Mouse (Mus musculus) midbrain, embryonic 12.5 days (tissue): ENCODE results near the gene Prkcb. TPM values are rescaled to one million over a fixed set of nuclear protein-coding genes. Genes with fewer than 3 reads are reported as not detected.

Source experiments
- ATAC-seq: fragments of 200-750 bp; cut with Nextera tagmentation; 2 replicates; pipeline ENCODE4 v1.8.0; 2017; ENCODE audit warnings: low read depth, moderate TSS enrichment, moderate library complexity; ENCODE audit not compliant: low FRiP score
- H3K27ac ChIP-seq: fragments of 300-500 bp; sonication (generic); replicated peaks from 2 replicates; pipeline ENCODE4 v1.5.1; 2016; ENCODE audit warnings: mild to moderate bottlenecking
- H3K27me3 ChIP-seq: fragments of 300-500 bp; sonication (generic); 2 replicates; pipeline ENCODE4 v1.6.1; 2016; ENCODE audit warnings: mild to moderate bottlenecking
- H3K36me3 ChIP-seq: fragments of 300-500 bp; sonication (generic); 2 replicates; pipeline ENCODE4 v1.6.1; 2016
- H3K4me1 ChIP-seq: fragments of 300-500 bp; sonication (generic); 2 replicates; pipeline ENCODE4 v1.6.1; 2016
- H3K4me2 ChIP-seq: fragments of 300-500 bp; sonication (generic); replicated peaks from 2 replicates; pipeline ENCODE4 v1.6.1; 2016; ENCODE audit warnings: mild to moderate bottlenecking, moderate library complexity
- H3K4me3 ChIP-seq: fragments of 300-500 bp; sonication (generic); 2 replicates; pipeline ENCODE4 v1.5.1; 2016; ENCODE audit warnings: mild to moderate bottlenecking
- H3K9ac ChIP-seq: fragments of 300-500 bp; sonication (generic); replicated peaks from 2 replicates; pipeline ENCODE4 v1.6.1; 2016; ENCODE audit warnings: mild to moderate bottlenecking, moderate library complexity
- H3K9me3 ChIP-seq: fragments of 300-500 bp; sonication (generic); 2 replicates; pipeline ENCODE4 v1.6.1; 2016; ENCODE audit warnings: mild to moderate bottlenecking
- WGBS: fragments of 180-500 bp; shearing (Covaris S2); methylation state at CpG from one replicate; pipeline ENCODE4 v1.1.7; 2016; 5-methylcytosine and 5-hydroxymethylcytosine counted together
- polyA plus RNA-seq: library from polyadenylated mRNA; unstranded; fragments of >200 nt; fragmentation: Nextera tagmentation; extraction: Ambion mirVana; gene quantifications from 2 replicates; pipeline ENCODE4 v1.2.1, GENCODE M21; 2016

The Prkcb gene
- polyA plus RNA-seq, 1 experiment from 2014 or later, result 24.2 TPM

DNA sequence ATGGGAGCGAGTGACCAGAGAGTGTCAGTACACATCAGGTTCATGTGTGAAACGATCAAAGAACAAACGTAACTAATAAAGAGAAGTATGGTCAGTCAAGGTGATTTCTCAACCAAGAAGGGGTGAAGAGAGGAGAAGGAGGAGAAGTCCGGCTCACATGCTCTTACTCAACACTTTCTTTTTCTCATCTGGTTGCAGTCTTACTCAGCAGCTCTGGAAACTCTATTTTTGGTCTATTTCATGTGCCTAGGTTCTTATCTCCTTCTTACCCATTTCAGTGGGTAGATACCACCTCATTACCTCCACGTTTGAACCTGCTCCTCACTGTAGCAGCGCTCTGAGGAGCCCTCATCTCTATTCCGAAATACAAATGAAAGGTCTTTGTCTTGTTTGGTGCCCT lies 31.8 kb upstream of the Prkcb start:
- no peaks in the 10 kb centered on the region for H3K4me1 ChIP-seq
- WGBS, result 86% methylated on average over 7 of the region's 7 CpGs
- H3K9ac ChIP-seq, result no peak overlapping the region
- H3K27ac ChIP-seq, result no peak overlapping the region
- no peak overlapping the region for H3K4me3 ChIP-seq
- no peaks in the 10 kb centered on the region for H3K9me3 ChIP-seq
- H3K4me2 ChIP-seq, result no peak overlapping the region
- H3K27me3 ChIP-seq, result no peaks in the 10 kb centered on the region
- ATAC-seq, result no peak
- H3K36me3 ChIP-seq, result no peaks in the 10 kb centered on the region

DNA sequence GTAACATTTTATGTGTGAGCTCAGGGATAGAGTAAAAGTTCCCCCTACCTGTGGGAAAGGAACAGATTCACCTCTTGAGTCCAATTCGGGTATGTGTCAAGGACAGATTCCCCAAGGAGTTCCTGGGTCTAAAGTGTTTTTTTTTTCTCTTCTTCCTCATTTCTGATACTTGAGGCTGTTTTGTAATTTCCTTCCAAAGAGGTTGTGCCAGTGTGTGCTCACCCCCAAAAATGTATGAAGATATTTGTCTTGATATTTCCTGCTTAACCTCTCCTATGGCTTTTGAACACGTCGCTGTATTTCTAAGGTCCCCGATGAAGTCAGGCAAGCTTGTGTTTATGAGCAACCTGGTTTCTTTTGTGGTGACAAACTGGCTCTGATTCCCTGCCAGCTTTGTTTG lies 30.0 kb upstream of the Prkcb start:
- H3K4me3 ChIP-seq, result no peak overlapping the region
- no peak overlapping the region for H3K4me2 ChIP-seq
- no peak for ATAC-seq
- no peaks in the 10 kb centered on the region for H3K36me3 ChIP-seq
- no peaks in the 10 kb centered on the region for H3K4me1 ChIP-seq
- no peaks in the 10 kb centered on the region for H3K9me3 ChIP-seq
- no peak overlapping the region for H3K27ac ChIP-seq
- no peaks in the 10 kb centered on the region for H3K27me3 ChIP-seq
- 86% methylated on average over 4 of the region's 4 CpGs for WGBS
- H3K9ac ChIP-seq, result no peak overlapping the region

DNA sequence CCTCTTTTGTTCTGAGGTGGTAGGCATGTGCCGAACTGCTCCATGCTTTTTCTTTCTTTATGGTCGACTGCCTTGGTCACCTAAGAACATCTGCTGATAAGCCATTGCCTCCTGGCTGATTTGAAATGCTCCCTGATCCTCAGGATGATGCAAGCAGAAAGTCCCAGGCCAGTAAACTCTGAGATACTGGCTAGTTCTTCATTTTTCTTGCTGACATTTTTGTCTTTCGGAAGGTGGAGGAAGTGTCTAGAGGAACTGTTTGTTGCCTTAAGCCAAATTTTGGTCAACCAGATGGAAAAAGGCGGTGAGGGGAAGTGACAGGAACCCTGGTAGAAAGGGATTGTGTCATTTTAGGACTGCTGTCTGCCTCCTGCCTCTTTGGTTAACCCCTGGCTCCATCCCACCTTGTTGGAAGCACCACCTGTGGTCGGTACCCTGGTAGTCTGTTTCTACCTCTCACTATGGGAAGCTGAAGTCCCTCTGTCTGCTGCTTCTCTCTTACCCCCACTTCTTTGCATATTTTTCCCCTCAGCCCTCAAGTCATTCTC lies 28.4 kb upstream of the Prkcb start:
- H3K27ac ChIP-seq, result no peak overlapping the region
- ATAC-seq, result no peak
- no peak overlapping the region for H3K4me3 ChIP-seq
- no peaks in the 10 kb centered on the region for H3K27me3 ChIP-seq
- H3K4me2 ChIP-seq, result no peak overlapping the region
- H3K4me1 ChIP-seq, result no peaks in the 10 kb centered on the region
- no peak overlapping the region for H3K9ac ChIP-seq
- H3K9me3 ChIP-seq, result no peaks in the 10 kb centered on the region
- H3K36me3 ChIP-seq, result no peaks in the 10 kb centered on the region
- WGBS, result 87% methylated on average over 5 of the region's 5 CpGs

DNA sequence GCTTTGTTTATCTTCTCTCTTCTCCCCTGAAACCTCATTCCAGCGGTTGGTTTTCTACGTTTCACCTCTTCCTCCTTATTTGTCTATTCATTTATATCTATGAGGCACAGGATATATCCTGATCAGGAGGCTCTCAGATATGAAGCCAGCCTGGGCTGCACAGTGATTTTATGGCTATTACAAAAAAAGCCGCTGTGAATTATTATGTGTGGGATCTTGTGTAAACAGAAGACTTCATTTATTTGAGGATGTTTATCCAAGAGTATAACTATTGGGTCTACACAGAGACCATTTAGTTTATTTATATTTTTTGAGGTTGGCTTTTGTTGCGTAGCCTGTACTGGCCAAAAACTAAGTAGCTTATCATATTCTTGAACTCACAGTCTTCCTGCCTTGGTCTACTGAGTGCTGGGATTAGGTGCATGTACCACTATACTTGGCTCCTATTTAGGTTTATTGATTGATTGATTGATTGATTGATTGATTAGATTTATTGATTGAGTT lies 19.5 kb upstream of the Prkcb start:
- H3K4me1 ChIP-seq, result no peaks in the 10 kb centered on the region
- H3K4me2 ChIP-seq, result no peak overlapping the region
- no peaks in the 10 kb centered on the region for H3K9me3 ChIP-seq
- ATAC-seq, result no peak
- no peaks in the 10 kb centered on the region for H3K36me3 ChIP-seq
- WGBS, result 84% methylated on average over 4 of the region's 4 CpGs
- H3K27me3 ChIP-seq, result no peaks in the 10 kb centered on the region
- H3K4me3 ChIP-seq, result no peak overlapping the region
- H3K9ac ChIP-seq, result no peak overlapping the region
- no peak overlapping the region for H3K27ac ChIP-seq

DNA sequence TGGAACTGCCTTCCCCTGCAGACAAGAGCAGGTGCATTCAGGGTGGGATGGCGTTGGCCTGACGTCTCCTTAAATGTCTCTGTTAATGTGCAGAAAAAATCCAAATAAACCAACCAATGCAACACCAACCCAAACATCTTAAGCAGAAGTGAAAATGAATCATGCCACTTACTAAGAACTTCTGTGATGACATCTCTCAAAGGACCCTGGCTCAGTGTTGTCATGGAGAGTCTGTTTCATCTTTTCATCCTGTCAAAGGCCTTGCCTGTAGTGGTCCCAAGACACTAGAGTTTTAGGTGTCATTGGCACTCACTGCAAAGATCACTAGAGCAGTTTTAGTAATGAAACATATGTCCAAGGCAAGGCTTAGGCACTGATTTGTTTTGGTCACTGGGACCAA lies 16.2 kb upstream of the Prkcb start:
- H3K36me3 ChIP-seq, result no peaks in the 10 kb centered on the region
- H3K9ac ChIP-seq, result no peak overlapping the region
- H3K9me3 ChIP-seq, result no peaks in the 10 kb centered on the region
- H3K27ac ChIP-seq, result no peak overlapping the region
- H3K4me2 ChIP-seq, result no peak overlapping the region
- H3K4me1 ChIP-seq, result no peaks in the 10 kb centered on the region
- ATAC-seq, result no peak
- H3K27me3 ChIP-seq, result no peaks in the 10 kb centered on the region
- no peak overlapping the region for H3K4me3 ChIP-seq
- WGBS, result 79% methylated on average over 2 of the region's 2 CpGs

DNA sequence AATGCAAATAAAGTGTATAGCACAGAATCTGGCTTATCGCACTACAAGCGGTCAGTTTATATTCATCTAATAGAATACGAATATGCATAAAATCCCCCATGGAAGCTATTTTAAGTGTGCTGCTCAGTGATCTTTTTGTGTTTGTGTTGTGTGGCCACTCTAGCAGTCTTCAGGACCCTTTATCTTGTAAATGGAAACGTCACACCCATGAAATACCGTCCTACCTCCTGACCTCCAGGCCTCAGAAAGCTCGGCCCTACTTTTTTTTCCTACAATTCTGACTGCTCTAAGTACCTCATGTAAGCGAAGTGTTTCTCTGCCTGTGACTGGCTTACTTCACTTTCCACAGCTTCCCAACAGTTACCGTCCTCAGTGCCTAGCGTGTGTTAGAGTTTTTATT lies 9.0 kb upstream of the Prkcb start:
- H3K9ac ChIP-seq, result no peak overlapping the region
- no peak overlapping the region for H3K4me3 ChIP-seq
- no peaks in the 10 kb centered on the region for H3K27me3 ChIP-seq
- no peaks in the 10 kb centered on the region for H3K9me3 ChIP-seq
- no peak overlapping the region for H3K27ac ChIP-seq
- H3K36me3 ChIP-seq, result no peaks in the 10 kb centered on the region
- ATAC-seq, result no peak
- H3K4me2 ChIP-seq, result no peak overlapping the region
- no peaks in the 10 kb centered on the region for H3K4me1 ChIP-seq
- WGBS, result 85% methylated on average over 9 of the region's 9 CpGs

DNA sequence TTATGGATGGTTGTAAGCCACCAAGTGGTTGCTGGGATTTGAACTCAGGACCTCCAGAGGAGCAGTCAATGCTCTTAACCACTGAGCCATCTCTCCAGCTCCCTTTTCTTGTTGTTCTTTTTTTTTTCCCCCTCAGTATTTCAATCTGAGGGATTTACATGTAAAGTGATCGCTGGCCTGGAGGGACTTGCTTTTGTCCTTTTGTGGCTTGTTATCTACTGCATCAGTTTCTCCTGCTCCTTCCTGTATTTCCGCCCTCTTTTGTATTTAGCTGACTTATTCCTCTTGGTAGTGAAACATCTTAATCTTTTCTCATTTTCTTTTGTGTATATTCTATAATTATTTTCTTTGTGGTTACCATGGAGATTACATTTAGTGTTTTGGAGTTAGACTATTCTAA lies 8.2 kb upstream of the Prkcb start:
- ATAC-seq, result no peak
- H3K4me1 ChIP-seq, result no peaks in the 10 kb centered on the region

DNA sequence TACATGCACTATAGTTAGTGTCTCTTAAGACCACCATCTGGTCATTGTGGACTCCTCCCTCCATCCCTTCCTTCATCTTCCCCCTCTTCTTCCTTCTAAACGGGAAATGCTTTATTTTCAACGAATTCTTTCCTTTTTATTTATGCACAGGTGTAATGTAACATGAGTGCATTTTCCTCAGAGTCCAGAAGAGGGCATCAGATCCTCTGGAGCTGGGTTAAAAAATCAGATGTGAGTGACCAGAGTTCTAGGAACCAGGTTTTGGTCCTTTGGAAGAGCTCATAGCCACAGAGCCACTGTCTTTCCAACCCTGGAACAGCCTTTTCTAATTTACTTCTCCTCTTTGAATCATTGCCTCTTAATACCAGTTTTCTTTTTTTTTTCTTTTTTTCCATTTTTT lies 6.0 kb upstream of the Prkcb start:
- 95% methylated on average over 2 of the region's 2 CpGs for WGBS
- no peaks in the 10 kb centered on the region for H3K4me1 ChIP-seq
- no peak overlapping the region for H3K4me3 ChIP-seq
- H3K27me3 ChIP-seq, result peaks cover 6% of the 10 kb centered on the region
- H3K4me2 ChIP-seq, result no peak overlapping the region
- H3K9me3 ChIP-seq, result no peaks in the 10 kb centered on the region
- H3K9ac ChIP-seq, result no peak overlapping the region
- no peak for ATAC-seq
- no peak overlapping the region for H3K27ac ChIP-seq
- no peaks in the 10 kb centered on the region for H3K36me3 ChIP-seq

More for the DNA sequence above, 8.2 kb upstream of the Prkcb start:
- Histone ChIP-seq H3K36me3 (no peaks in the 10 kb centered on the region), H3K27me3 (no peaks in the 10 kb centered on the region), H3K4me3 (no peak overlapping the region), H3K4me2 (no peak overlapping the region), H3K9me3 (no peaks in the 10 kb centered on the region), H3K27ac (no peak overlapping the region), H3K9ac (no peak overlapping the region)
- 60% methylated on average over 2 of the region's 2 CpGs for WGBS

DNA sequence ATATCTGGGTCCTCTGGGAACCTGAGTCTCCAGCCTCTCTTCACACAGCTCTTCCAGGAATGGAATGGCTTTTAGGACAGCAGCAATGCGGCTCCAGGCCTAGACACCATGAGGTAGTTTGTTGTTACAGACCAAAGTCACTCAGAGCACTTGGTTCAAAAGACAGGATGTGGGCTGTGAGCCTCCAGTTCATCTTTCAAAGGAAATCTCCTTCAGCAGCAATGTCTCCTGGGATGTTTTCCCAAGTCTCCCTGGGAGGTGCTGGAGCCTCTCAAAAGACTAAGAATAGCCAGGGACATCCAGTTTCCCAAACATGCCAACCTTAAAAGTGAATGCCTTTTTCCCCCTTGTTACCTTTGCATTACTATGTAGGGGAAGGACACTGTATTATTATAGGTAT lies 1.3 kb upstream of the Prkcb start:
- Histone ChIP-seq H3K9ac (no peak overlapping the region), H3K27me3 (peaks cover 50% of the 10 kb centered on the region), H3K9me3 (no peaks in the 10 kb centered on the region), H3K36me3 (no peaks in the 10 kb centered on the region), H3K4me1 (peaks cover 16% of the 10 kb centered on the region), H3K4me3 (no peak overlapping the region), H3K27ac (no peak overlapping the region), H3K4me2 (no peak overlapping the region)
- 70% methylated on average over 1 of the region's 1 CpGs for WGBS
- no peak for ATAC-seq

DNA sequence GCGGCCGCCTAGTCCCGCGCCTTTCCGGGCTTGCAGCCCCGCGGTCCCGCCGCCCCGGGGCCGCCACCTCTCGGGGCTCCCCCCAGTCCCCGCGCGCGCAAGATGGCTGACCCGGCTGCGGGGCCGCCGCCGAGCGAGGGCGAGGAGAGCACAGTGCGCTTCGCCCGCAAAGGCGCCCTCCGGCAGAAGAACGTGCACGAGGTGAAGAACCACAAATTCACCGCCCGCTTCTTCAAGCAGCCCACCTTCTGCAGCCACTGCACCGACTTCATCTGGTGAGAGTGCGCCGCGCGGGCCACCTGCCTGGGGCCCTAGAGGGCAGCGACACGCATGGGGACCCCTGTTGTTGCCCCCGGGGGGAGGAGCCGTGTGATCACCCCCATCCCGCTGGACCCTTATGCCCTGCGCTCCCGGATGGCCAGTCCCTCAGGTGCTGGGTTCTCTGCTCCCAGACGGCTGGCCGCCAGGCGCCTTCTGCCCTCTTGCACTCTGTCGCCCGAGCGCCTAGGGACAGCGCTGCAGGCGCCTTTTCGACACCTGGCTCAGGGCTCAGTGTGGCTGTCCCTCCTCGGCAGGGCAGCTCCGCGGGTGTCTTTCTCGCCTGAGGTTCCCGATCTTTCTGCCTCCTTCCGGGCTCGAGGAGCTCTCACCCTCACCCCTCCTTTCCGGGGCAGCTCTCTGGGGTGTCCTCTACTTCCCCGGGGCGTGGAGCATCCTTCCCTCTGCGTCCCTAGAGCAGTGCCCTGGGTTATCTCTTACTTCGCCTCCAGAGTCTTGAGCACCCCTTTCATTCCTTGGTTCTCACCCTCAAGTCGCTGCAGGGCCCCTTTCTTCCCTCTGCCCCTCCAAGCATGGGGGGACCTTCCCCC lies 926 bp downstream of the Prkcb start:
- WGBS, result under 1% methylated on average over 58 of the region's 66 CpGs
- H3K9ac ChIP-seq, result peak overlapping the region; percentile 58
- peaks cover 50% of the 10 kb centered on the region for H3K27me3 ChIP-seq
- H3K9me3 ChIP-seq, result no peaks in the 10 kb centered on the region
- H3K4me2 ChIP-seq, result peak overlapping the region; percentile 94
- peaks cover 16% of the 10 kb centered on the region for H3K4me1 ChIP-seq
- ATAC-seq, result peak; percentile 72
- 0 out of 2 replicates have a peak overlapping the region, but pooled peaks have one; percentile 20 for H3K27ac ChIP-seq
- H3K36me3 ChIP-seq, result no peaks in the 10 kb centered on the region
- H3K4me3 ChIP-seq, result peak overlapping the region; percentile 70

DNA sequence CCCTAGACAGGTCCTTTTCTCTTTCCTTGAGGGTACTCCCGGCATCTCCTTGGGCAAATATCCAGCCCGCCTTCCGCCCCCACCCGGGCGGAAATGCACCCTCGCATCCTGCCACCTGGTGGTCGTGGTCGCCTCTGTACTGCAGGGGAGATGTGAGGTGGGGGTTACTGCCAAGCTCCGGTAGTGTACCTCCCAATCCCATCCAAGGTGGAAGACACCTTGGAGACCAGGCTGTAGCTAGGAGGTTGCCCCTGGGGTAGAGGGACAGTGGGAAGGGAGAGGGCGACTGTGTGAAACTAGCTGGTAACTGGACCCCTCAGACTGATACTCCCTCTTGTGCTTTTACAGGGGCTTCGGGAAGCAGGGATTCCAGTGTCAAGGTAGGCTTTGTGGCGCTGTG lies 1.6 kb downstream of the Prkcb start:
- whole genome bisulfite sequencing, result 12% methylated on average over 12 of the region's 12 CpGs
- Histone ChIP-seq H3K4me3 (peak overlapping the region; percentile 70), H3K9me3 (no peaks in the 10 kb centered on the region), H3K36me3 (no peaks in the 10 kb centered on the region), H3K9ac (no peak overlapping the region), H3K4me2 (peak overlapping the region; percentile 94), H3K27me3 (peaks cover 50% of the 10 kb centered on the region), H3K4me1 (peaks cover 16% of the 10 kb centered on the region), H3K27ac (no peak overlapping the region)
- ATAC-seq, result no peak; the same call in 1 of the 2 replicates

DNA sequence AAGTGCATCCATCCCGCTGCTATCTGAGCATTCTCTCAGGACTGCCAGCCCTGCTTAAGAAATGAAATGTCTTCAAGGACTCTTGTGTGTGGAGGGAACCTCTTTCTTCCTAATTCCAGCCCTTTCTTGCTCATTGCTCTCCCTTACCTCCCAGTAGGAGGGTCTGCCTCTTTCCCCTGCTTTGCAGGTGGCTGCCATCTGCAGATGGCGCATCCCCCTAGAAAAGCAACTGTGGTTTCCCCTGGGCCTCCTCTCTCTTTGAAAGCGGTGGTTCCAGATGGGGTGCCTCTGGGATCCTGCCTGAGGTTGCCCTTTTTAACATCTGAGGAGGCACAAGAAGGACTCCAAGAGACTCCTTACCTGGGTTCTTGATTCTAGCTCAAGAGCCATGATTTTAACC lies 2.2 kb downstream of the Prkcb start:
- Histone ChIP-seq H3K27me3 (peaks cover 50% of the 10 kb centered on the region), H3K4me2 (0 out of 2 replicates have a peak overlapping the region, but pooled peaks have one; percentile 94), H3K9me3 (no peaks in the 10 kb centered on the region), H3K36me3 (no peaks in the 10 kb centered on the region), H3K27ac (no peak overlapping the region), H3K4me3 (0 out of 2 replicates have a peak overlapping the region, but pooled peaks have one; percentile 70), H3K4me1 (peaks cover 16% of the 10 kb centered on the region), H3K9ac (no peak overlapping the region)
- ATAC-seq, result no peak
- 54% methylated on average over 3 of the region's 3 CpGs for WGBS
